Mouse (Mus musculus): ENCODE measurements around the gene Zfp157. TPM values are rescaled to one million over a fixed set of nuclear protein-coding genes. Genes with fewer than 3 reads are reported as not detected.
A peak's percentile ranks its signal among the peaks of the same experiment; 100 is the strongest.
"Not testable (repeated sequence)": the region's sequence is repeated elsewhere in the genome, so short reads cannot be mapped to it uniquely, and the experiment has no call there.

Gene Zfp157
- 2.6 and 3.9 TPM in 2 replicates for polyA plus RNA-seq (2012; rRNA removed)

DNA sequence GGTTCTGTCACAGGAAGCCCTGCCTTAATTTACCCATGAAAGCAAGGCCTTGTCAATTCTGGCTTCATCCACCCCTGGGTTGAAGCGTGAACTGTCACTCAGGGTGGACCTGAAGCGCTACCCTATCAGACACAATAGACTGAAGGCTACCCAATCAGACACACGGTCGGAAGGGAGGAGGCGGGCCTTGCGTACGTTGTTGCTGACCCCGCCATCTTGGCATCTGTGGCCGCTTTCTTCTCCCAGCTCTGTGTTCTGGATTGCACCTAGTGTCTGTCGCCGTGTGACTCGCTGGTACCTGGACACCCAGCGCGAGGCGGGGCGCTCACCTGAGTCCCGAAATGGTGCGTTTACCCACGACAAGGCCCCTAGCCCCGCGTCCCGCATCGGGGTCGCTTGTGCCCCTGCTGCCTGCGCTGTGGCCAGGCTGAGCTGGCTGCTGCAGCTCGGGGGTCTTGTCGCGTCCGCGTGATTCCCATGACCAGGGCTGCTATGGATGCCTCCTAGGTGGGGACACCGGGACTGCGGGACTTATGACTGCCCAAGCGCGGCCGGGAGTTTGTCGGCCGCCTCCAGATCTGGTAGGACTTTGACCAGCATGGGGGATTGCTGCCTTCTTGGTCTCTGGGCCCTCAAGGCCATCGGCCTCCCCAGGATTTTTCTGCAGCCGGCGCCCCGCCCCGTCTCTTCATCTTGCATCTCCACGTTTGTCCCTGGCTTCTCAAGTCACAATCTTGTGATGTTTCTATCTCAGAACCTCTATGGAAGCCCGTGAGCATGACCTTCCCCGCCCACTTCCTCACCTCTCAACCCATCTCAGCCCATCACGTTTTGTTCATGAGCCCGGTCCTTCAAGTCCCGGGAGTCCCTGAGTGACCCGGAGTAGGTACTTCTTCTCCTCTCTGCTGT lies at the start of gene Zfp157:
Gene Zfp157, plus strand, starts transcription at position 183 of the 909 bp plus-strand sequence.
- no peaks in the 10 kb centered on the region for H3K27me3 ChIP-seq (ENCODE audit: control insufficient read depth, insufficient read depth, low read length)
- peak; percentile 80 to 87 for DNase-seq (ENCODE audit: low read depth in 1 of 2, low spot score in 2 of 2)
- H3K4me1 ChIP-seq (ENCODE audit: control insufficient read depth, insufficient read depth, insufficient read length), result no peaks in the 10 kb centered on the region; the same call in 1 of the 2 replicates
- peaks cover 12% of the 10 kb centered on the region for H3K36me3 ChIP-seq (ENCODE audit: control insufficient read depth, insufficient read depth, low read length)
- peak; percentile 47 for TF ChIP-seq POLR2A (IDR thresholded peaks at IDR 0.05; ENCODE audit: low read depth, low read length)
- no peak for TF ChIP-seq CTCF (IDR thresholded peaks at IDR 0.05; ENCODE audit: extremely low read depth, insufficient read depth, insufficient read length, insufficient replicate concordance)
- H3K4me3 ChIP-seq (ENCODE audit: extremely low read depth, insufficient read depth, insufficient read length), result peak within 1 kb of the TSS; percentile 99
- peak within 1 kb of the TSS; percentile 75 for H3K27ac ChIP-seq (ENCODE audit: insufficient read depth, low read length)
- under 1% methylated on average over 49 of the region's 49 CpGs for WGBS

DNA sequence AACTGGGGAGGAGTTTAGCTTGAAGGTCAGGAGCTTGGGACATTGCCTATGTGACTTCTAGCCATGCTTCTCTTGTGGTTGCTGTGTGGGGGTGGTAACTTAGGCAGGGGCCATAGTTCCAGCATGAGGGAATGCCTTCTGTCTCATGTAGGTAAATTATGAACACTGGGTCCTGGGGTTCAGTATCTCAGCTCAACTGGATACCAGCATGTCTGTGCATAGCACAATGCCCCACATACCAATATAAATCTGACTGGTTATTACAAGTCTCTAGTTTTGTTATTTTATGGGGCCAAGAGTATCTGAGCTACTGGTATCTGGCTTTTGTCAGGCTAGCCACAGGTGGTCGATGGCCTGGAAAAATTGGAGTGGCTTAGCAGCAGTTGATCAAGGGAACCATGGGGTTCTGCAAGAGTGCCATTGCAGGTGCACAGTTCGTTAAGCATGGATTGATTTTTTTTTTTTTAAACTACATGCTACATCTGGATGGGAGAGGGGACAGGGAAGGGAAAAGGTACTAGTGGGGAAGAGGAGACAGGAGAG lies 43.4 kb upstream of the Zfp157 start:
- no peaks in the 10 kb centered on the region for H3K4me1 ChIP-seq (ENCODE audit: control insufficient read depth, insufficient read depth, insufficient read length)
- TF ChIP-seq CTCF (IDR thresholded peaks at IDR 0.05; ENCODE audit: extremely low read depth, insufficient read depth, insufficient read length, insufficient replicate concordance), result no peak
- TF ChIP-seq POLR2A (IDR thresholded peaks at IDR 0.05; ENCODE audit: low read depth, low read length), result no peak
- no peak overlapping the region for H3K27ac ChIP-seq (ENCODE audit: insufficient read depth, low read length)
- WGBS, result 41% methylated on average over 2 of the region's 2 CpGs
- DNase-seq (ENCODE audit: low read depth in 1 of 2, low spot score in 2 of 2), result no peak
- no peaks in the 10 kb centered on the region for H3K27me3 ChIP-seq (ENCODE audit: control insufficient read depth, insufficient read depth, low read length)
- H3K36me3 ChIP-seq (ENCODE audit: control insufficient read depth, insufficient read depth, low read length), result no peaks in the 10 kb centered on the region
- no peak overlapping the region for H3K4me3 ChIP-seq (ENCODE audit: extremely low read depth, insufficient read depth, insufficient read length)

GRCm38 (mm10) chr5:138400431-138400830 lies 40.8 kb upstream of the Zfp157 start:
- not testable (repeated sequence) for H3K4me3 ChIP-seq (ENCODE audit: extremely low read depth, insufficient read depth, insufficient read length); H3K4me1 ChIP-seq (ENCODE audit: control insufficient read depth, insufficient read depth, insufficient read length); DNase-seq (ENCODE audit: low read depth in 1 of 2, low spot score in 2 of 2); H3K36me3 ChIP-seq (ENCODE audit: control insufficient read depth, insufficient read depth, low read length); H3K27me3 ChIP-seq (ENCODE audit: control insufficient read depth, insufficient read depth, low read length); H3K27ac ChIP-seq (ENCODE audit: insufficient read depth, low read length)

GRCm38 (mm10) chr5:138458371-138458770 lies 17.1 kb downstream of the Zfp157 start:
- H3K27me3 ChIP-seq (ENCODE audit: control insufficient read depth, insufficient read depth, low read length), result no peaks in the 10 kb centered on the region
- peaks cover 26% of the 10 kb centered on the region for H3K36me3 ChIP-seq (ENCODE audit: control insufficient read depth, insufficient read depth, low read length)
- WGBS, result 90% methylated on average over 4 of the region's 4 CpGs
- H3K27ac ChIP-seq (ENCODE audit: insufficient read depth, low read length), result no peak overlapping the region
- no peaks in the 10 kb centered on the region for H3K4me1 ChIP-seq (ENCODE audit: control insufficient read depth, insufficient read depth, insufficient read length)
- TF ChIP-seq CTCF (IDR thresholded peaks at IDR 0.05; ENCODE audit: extremely low read depth, insufficient read depth, insufficient read length, insufficient replicate concordance), result no peak
- no peak for TF ChIP-seq POLR2A (IDR thresholded peaks at IDR 0.05; ENCODE audit: low read depth, low read length)
- DNase-seq (ENCODE audit: low read depth in 1 of 2, low spot score in 2 of 2), result no peak
- H3K4me3 ChIP-seq (ENCODE audit: extremely low read depth, insufficient read depth, insufficient read length), result no peak overlapping the region

- H3K4me3 ChIP-seq (ENCODE audit: extremely low read depth, insufficient read depth, insufficient read length), result no peak overlapping the region
- H3K4me1 ChIP-seq (ENCODE audit: control insufficient read depth, insufficient read depth, insufficient read length), result no peaks in the 10 kb centered on the region
- no peak for DNase-seq (ENCODE audit: low read depth in 1 of 2, low spot score in 2 of 2)
- 96% methylated on average over 1 of the region's 1 CpGs for WGBS
- no peak overlapping the region for H3K27ac ChIP-seq (ENCODE audit: insufficient read depth, low read length)
- TF ChIP-seq POLR2A (IDR thresholded peaks at IDR 0.05; ENCODE audit: low read depth, low read length) (no peak), CTCF (IDR thresholded peaks at IDR 0.05; ENCODE audit: extremely low read depth, insufficient read depth, insufficient read length, insufficient replicate concordance) (no peak)
- H3K36me3 ChIP-seq (ENCODE audit: control insufficient read depth, insufficient read depth, low read length), result peaks cover 26% of the 10 kb centered on the region
- no peaks in the 10 kb centered on the region for H3K27me3 ChIP-seq (ENCODE audit: control insufficient read depth, insufficient read depth, low read length)
Measured at GRCm38 (mm10) chr5:138459107-138459506, 17.8 kb downstream of the Zfp157 start.

DNA sequence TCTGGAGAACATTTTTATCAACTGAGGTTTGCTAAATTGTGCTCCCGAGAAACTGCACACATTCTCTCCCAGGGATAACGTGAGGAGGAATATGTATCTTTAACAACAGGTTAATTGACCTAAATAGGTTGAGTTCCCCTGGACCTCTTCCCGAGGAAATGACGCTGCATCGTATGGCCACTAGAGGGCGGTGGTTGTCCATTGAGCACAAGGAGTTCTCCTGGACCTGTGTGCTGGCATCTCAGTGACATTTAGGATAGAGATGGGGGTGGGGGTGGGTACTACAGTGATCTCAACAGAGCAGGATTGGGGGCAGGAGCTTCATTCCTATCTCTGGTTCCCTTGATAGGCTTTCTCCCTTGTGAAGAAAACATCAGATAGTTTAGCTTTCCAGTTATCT lies 32.3 kb downstream of the Zfp157 start:
- Histone ChIP-seq H3K36me3 (ENCODE audit: control insufficient read depth, insufficient read depth, low read length) (no peaks in the 10 kb centered on the region), H3K27ac (ENCODE audit: insufficient read depth, low read length) (no peak overlapping the region), H3K4me3 (ENCODE audit: extremely low read depth, insufficient read depth, insufficient read length) (no peak overlapping the region), H3K4me1 (ENCODE audit: control insufficient read depth, insufficient read depth, insufficient read length) (no peaks in the 10 kb centered on the region), H3K27me3 (ENCODE audit: control insufficient read depth, insufficient read depth, low read length) (no peaks in the 10 kb centered on the region)
- peak; percentile 84; the same call in 1 of the 2 replicates for TF ChIP-seq CTCF (IDR thresholded peaks at IDR 0.05; ENCODE audit: extremely low read depth, insufficient read depth, insufficient read length, insufficient replicate concordance)
- no peak for TF ChIP-seq POLR2A (IDR thresholded peaks at IDR 0.05; ENCODE audit: low read depth, low read length)
- DNase-seq (ENCODE audit: low read depth in 1 of 2, low spot score in 2 of 2), result peak; percentile 26 to 44
- WGBS, result 12% methylated on average over 6 of the region's 6 CpGs

DNA sequence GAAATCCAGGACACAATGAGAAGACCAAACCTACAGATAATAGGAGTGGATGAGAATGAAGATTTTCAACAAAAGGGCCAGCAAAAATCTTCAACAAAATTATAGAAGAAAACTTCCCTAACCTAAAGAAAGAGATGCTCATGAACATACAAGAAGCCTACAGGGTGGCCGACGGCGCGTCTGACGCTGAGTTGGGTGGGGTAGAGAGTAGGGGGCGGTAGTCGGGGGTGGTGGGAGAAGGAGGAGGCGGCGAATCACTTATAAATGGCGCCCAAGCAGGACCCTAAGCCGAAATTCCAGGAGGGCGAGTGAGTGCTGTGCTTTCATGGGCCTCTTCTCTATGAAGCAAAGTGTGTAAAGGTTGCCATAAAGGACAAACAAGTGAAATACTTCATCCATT lies 63.3 kb downstream of the Zfp157 start:
- H3K4me3 ChIP-seq (ENCODE audit: extremely low read depth, insufficient read depth, insufficient read length); H3K27ac ChIP-seq (ENCODE audit: insufficient read depth, low read length); H3K36me3 ChIP-seq (ENCODE audit: control insufficient read depth, insufficient read depth, low read length); DNase-seq (ENCODE audit: low read depth in 1 of 2, low spot score in 2 of 2); H3K27me3 ChIP-seq (ENCODE audit: control insufficient read depth, insufficient read depth, low read length); H3K4me1 ChIP-seq (ENCODE audit: control insufficient read depth, insufficient read depth, insufficient read length): not testable (repeated sequence)
- WGBS, result 93% methylated on average over 12 of the region's 12 CpGs

Other genes starting within 250 kb of the Zfp157 start
- 2.6 and 4.0 TPM in 2 replicates for gene Mblac1, start 247.2 kb upstream of the Zfp157 start, polyA plus RNA-seq (2012; rRNA removed)
- 1.2 and 1.6 TPM in 2 replicates for gene Nxpe5, start 215.6 kb upstream of the Zfp157 start, polyA plus RNA-seq (2012; rRNA removed)
- 108 and 135 TPM in 2 replicates for gene Lamtor4, start 186.0 kb upstream of the Zfp157 start, polyA plus RNA-seq (2012; rRNA removed)
- 114 and 128 TPM in 2 replicates for gene BC037034, start 177.4 kb upstream of the Zfp157 start, polyA plus RNA-seq (2012; rRNA removed)
- 0.06 and 0.08 TPM in 2 replicates for gene Gal3st4, start 168.6 kb upstream of the Zfp157 start, polyA plus RNA-seq (2012; rRNA removed)
- not detected in 2 replicates for gene Gm43720, start 161.5 kb upstream of the Zfp157 start, polyA plus RNA-seq (2012; rRNA removed)
- 4.4 and 4.8 TPM in 2 replicates for gene Gpc2, start 161.5 kb upstream of the Zfp157 start, polyA plus RNA-seq (2012; rRNA removed)
- gene Stag3, start 161.2 kb upstream of the Zfp157 start, polyA plus RNA-seq (2012; rRNA removed), result 2.3 and 2.5 TPM in 2 replicates
- gene Pvrig, start 99.5 kb upstream of the Zfp157 start, polyA plus RNA-seq (2012; rRNA removed), result 3.5 and 5.2 TPM in 2 replicates
- gene 1700123K08Rik, start 123.2 kb downstream of the Zfp157 start, polyA plus RNA-seq (2012; rRNA removed), result not detected in 2 replicates
- gene Zfp68, start 178.3 kb downstream of the Zfp157 start, polyA plus RNA-seq (2012; rRNA removed), result 3.2 and 3.3 TPM in 2 replicates
- gene A430033K04Rik, start 181.4 kb downstream of the Zfp157 start, polyA plus RNA-seq (2012; rRNA removed), result 0.83 and 0.95 TPM in 2 replicates